Mouse (Mus musculus): ENCODE results near the gene Fgd2.
"Not testable (repeated sequence)": the region's sequence is repeated elsewhere in the genome, so short reads cannot be mapped to it uniquely, and the experiment has no call there.

The Fgd2 gene

GRCm38 (mm10) chr17:29360761-29361221, at the start of gene Fgd2:
TSS of gene Fgd2 (plus strand) at chr17:29360914.
- DNase-seq (ENCODE audit: low read depth), result no peak

GRCm38 (mm10) chr17:29311602-29312001, 49.1 kb upstream of the Fgd2 start:
- DNase-seq (ENCODE audit: low read depth), result no peak

GRCm38 (mm10) chr17:29312082-29312481, 48.6 kb upstream of the Fgd2 start:
- peak; percentile 59 for DNase-seq (ENCODE audit: low read depth)

GRCm38 (mm10) chr17:29313300-29313699, 47.4 kb upstream of the Fgd2 start:
- DNase-seq (ENCODE audit: low read depth), result peak; percentile 37

GRCm38 (mm10) chr17:29315672-29316465, 44.8 kb upstream of the Fgd2 start:
- DNase-seq (ENCODE audit: low read depth), result peak; percentile 63

- no peak for DNase-seq (ENCODE audit: low read depth)
These were observed 43.8 kb upstream of the Fgd2 start for GRCm38 (mm10) chr17:29316891-29317290.

- not testable (repeated sequence) for DNase-seq (ENCODE audit: low read depth)
These were observed 43.3 kb upstream of the Fgd2 start, which contains the start of gene Pi16 for GRCm38 (mm10) chr17:29317380-29317779. TSS of gene Pi16 (plus strand) at chr17:29317680.

- DNase-seq (ENCODE audit: low read depth), result peak; percentile 25
These were observed 41.9 kb upstream of the Fgd2 start for GRCm38 (mm10) chr17:29318731-29319250.

- no peak for DNase-seq (ENCODE audit: low read depth)
These were observed 41.2 kb upstream of the Fgd2 start for GRCm38 (mm10) chr17:29319476-29319875.

GRCm38 (mm10) chr17:29319881-29320639, 40.7 kb upstream of the Fgd2 start:
- no peak for DNase-seq (ENCODE audit: low read depth)

GRCm38 (mm10) chr17:29321765-29322602, 38.7 kb upstream of the Fgd2 start:
- DNase-seq (ENCODE audit: low read depth), result no peak

GRCm38 (mm10) chr17:29322603-29322962, 38.1 kb upstream of the Fgd2 start:
- no peak for DNase-seq (ENCODE audit: low read depth)

- DNase-seq (ENCODE audit: low read depth), result no peak
These were observed 37.1 kb upstream of the Fgd2 start for GRCm38 (mm10) chr17:29323625-29324024.

- no peak for DNase-seq (ENCODE audit: low read depth)
These were observed 34.9 kb upstream of the Fgd2 start for GRCm38 (mm10) chr17:29325831-29326230.

- DNase-seq (ENCODE audit: low read depth), result no peak
These were observed 33.9 kb upstream of the Fgd2 start for GRCm38 (mm10) chr17:29326531-29327529.

- no peak for DNase-seq (ENCODE audit: low read depth)
These were observed 33.0 kb upstream of the Fgd2 start for GRCm38 (mm10) chr17:29327691-29328090.

GRCm38 (mm10) chr17:29330221-29330620, 30.5 kb upstream of the Fgd2 start:
- DNase-seq (ENCODE audit: low read depth), result no peak

- peak; percentile 81 for DNase-seq (ENCODE audit: low read depth)
These were observed 29.9 kb upstream of the Fgd2 start for GRCm38 (mm10) chr17:29330671-29331410.

GRCm38 (mm10) chr17:29332186-29332685, 28.5 kb upstream of the Fgd2 start:
- no peak for DNase-seq (ENCODE audit: low read depth)
